Mouse (Mus musculus) liver, embryonic 11.5 days (tissue): ENCODE data around the gene Ell. TPM values are rescaled to one million over a fixed set of nuclear protein-coding genes. Genes with fewer than 3 reads are reported as not detected.

Experiments used
- ATAC-seq: fragments of 200-750 bp; cut with Nextera tagmentation; replicated peaks from 2 replicates; pipeline ENCODE4 v1.8.0; 2017; ENCODE audit warnings: moderate number of reproducible peaks, mild to moderate bottlenecking, moderate TSS enrichment, moderate library complexity; ENCODE audit not compliant: low FRiP score
- DNase-seq: peaks from one replicate; pipeline ENCODE4 v3.0.0-alpha.2; 2017; ENCODE audit warnings: low spot score
- H3K27ac ChIP-seq: fragments of 300-500 bp; sonication (generic); 2 replicates; pipeline ENCODE4 v1.5.1; 2014; ENCODE audit warnings: mild to moderate bottlenecking, low read depth, low read length, control low read depth
- H3K27me3 ChIP-seq: fragments of 300-500 bp; sonication (generic); replicated peaks from 2 replicates; pipeline ENCODE4 v1.6.1; 2014; ENCODE audit warnings: low read length, mixed read lengths; ENCODE audit not compliant: control insufficient read depth, insufficient read depth
- H3K36me3 ChIP-seq: fragments of 300-500 bp; sonication (generic); 2 replicates; pipeline ENCODE4 v1.6.1; 2014; ENCODE audit warnings: mild to moderate bottlenecking, low read length, moderate library complexity, mixed read lengths; ENCODE audit not compliant: control insufficient read depth, insufficient read depth
- H3K4me1 ChIP-seq: fragments of 300-500 bp; sonication (generic); replicated peaks from 2 replicates; pipeline ENCODE4 v1.6.1; 2014; ENCODE audit warnings: low read length, mixed read lengths; ENCODE audit not compliant: control insufficient read depth, insufficient read depth
- H3K4me2 ChIP-seq: fragments of 300-500 bp; sonication (generic); 2 replicates; pipeline ENCODE4 v1.6.1; 2014; ENCODE audit warnings: mild to moderate bottlenecking, control low read depth, moderate library complexity
- H3K4me3 ChIP-seq: fragments of 300-500 bp; sonication (generic); 2 replicates; pipeline ENCODE4 v1.5.1; 2014; ENCODE audit warnings: low read depth, low read length, control low read depth
- H3K9ac ChIP-seq: fragments of 300-500 bp; sonication (generic); 2 replicates; pipeline ENCODE4 v1.6.1; 2014; ENCODE audit warnings: low read depth, low read length, control low read depth
- H3K9me3 ChIP-seq: fragments of 300-500 bp; sonication (generic); 2 replicates; pipeline ENCODE4 v1.6.1; 2016; ENCODE audit warnings: low read length, inconsistent platforms, mixed read lengths; ENCODE audit not compliant: control insufficient read depth
- WGBS: fragments of 180-500 bp; shearing (Covaris S2); extraction: QIAGEN DNeasy Blood & Tissue Kit; methylation state at CpG from one replicate; pipeline ENCODE4 v1.1.7; 2014; 5-methylcytosine and 5-hydroxymethylcytosine counted together
- polyA plus RNA-seq: library from polyadenylated mRNA; unstranded; fragments of >200 nt; fragmentation: Nextera tagmentation; extraction: Ambion mirVana; gene quantifications from 2 replicates; pipeline ENCODE4 v1.2.1, GENCODE M21; 2014

The Ell gene
- polyA plus RNA-seq, 1 experiment from 2014 or later = 20.7 TPM

DNA sequence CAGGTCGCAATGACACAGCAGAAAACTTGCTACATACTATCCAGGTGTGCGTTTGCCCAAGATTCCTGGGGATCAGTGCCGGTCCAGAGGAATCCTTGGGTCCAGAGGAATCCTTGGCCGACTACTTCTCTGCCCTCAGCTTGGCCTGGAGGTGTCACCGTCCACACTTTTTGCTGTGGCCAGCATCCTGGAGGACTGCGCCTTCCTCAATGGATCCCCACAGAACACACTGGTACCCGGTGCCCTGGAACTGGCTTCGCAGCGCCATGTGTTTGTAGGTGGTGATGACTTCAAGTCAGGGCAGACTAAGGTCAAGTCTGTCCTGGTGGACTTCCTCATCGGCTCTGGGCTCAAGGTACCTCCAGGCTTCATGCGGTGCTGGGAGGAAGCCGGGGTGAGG is 56.6 kb downstream of the Ell start:
- 84% methylated on average over 12 of the region's 12 CpGs for WGBS
- Histone ChIP-seq H3K27me3 (no peaks in the 10 kb centered on the region), H3K36me3 (peaks cover 29% of the 10 kb centered on the region), H3K9ac (no peak overlapping the region), H3K4me3 (peak overlapping the region; percentile 62), H3K9me3 (no peaks in the 10 kb centered on the region), H3K27ac (no peak overlapping the region), H3K4me1 (peaks cover 64% of the 10 kb centered on the region), H3K4me2 (peak overlapping the region; percentile 90)
- ATAC-seq (no peak), DNase-seq (no peak)

DNA sequence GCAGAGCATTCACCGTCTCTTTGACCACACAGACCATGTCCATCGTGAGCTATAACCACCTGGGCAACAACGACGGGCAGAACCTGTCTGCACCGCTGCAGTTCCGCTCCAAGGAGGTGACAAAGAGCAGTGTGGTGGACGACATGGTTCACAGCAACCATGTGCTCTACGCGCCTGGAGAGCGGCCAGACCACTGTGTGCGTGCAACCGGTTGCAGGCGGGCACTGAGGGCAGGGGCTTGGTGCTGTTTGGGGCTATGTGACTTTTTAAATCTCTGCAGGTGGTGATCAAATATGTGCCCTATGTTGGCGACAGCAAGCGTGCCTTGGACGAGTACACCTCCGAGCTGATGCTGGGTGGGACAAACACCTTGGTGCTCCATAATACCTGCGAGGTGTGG is 57.0 kb downstream of the Ell start:
- H3K4me1 ChIP-seq = peaks cover 68% of the 10 kb centered on the region
- WGBS = 90% methylated on average over 18 of the region's 18 CpGs
- ATAC-seq (no peak), DNase-seq (no peak)
- peak overlapping the region; percentile 62; the same call in 1 of the 2 replicates for H3K4me3 ChIP-seq
- H3K9me3 ChIP-seq = no peaks in the 10 kb centered on the region
- peak overlapping the region; percentile 90 for H3K4me2 ChIP-seq
- no peaks in the 10 kb centered on the region for H3K27me3 ChIP-seq
- H3K9ac ChIP-seq = no peak overlapping the region
- H3K36me3 ChIP-seq = peaks cover 28% of the 10 kb centered on the region
- H3K27ac ChIP-seq = no peak overlapping the region

DNA sequence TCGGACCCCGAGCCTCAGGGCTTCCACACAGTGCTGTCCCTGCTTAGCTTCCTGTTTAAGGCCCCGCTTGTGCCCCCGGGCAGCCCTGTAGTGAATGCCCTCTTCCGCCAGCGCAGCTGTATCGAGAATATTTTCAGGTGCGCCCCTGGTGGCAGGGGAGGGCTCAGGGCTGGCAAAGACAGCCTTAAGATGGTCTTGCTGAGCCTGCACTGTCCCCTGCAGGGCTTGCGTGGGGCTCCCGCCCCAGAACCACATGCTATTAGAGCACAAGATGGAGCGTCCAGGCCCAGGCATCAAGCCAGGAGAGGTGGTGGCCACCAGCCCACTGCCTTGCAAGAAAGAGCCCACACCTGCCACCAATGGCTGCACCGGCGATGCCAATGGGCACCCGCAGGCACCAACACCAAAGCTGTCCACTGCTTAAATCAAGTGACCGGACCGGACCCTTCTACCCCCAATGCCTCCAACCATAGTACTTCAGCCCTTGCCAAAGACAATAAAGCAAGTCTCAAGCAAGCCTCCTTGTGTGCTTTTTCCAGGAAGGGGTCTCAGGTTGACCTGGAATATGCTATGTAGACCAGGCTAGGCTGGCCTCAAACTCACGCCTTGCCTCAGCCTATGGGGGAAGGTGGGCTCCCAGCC is 57.6 kb downstream of the Ell start:
- no peak for ATAC-seq
- Histone ChIP-seq H3K9me3 (peaks cover 2% of the 10 kb centered on the region; the same call in 1 of the 2 replicates), H3K27me3 (no peaks in the 10 kb centered on the region), H3K4me1 (peaks cover 74% of the 10 kb centered on the region), H3K4me2 (peak overlapping the region; percentile 69), H3K9ac (no peak overlapping the region), H3K36me3 (peaks cover 29% of the 10 kb centered on the region), H3K4me3 (no peak overlapping the region; the same call in 1 of the 2 replicates), H3K27ac (no peak overlapping the region)
- no peak for DNase-seq
- 85% methylated on average over 17 of the region's 17 CpGs for WGBS

DNA sequence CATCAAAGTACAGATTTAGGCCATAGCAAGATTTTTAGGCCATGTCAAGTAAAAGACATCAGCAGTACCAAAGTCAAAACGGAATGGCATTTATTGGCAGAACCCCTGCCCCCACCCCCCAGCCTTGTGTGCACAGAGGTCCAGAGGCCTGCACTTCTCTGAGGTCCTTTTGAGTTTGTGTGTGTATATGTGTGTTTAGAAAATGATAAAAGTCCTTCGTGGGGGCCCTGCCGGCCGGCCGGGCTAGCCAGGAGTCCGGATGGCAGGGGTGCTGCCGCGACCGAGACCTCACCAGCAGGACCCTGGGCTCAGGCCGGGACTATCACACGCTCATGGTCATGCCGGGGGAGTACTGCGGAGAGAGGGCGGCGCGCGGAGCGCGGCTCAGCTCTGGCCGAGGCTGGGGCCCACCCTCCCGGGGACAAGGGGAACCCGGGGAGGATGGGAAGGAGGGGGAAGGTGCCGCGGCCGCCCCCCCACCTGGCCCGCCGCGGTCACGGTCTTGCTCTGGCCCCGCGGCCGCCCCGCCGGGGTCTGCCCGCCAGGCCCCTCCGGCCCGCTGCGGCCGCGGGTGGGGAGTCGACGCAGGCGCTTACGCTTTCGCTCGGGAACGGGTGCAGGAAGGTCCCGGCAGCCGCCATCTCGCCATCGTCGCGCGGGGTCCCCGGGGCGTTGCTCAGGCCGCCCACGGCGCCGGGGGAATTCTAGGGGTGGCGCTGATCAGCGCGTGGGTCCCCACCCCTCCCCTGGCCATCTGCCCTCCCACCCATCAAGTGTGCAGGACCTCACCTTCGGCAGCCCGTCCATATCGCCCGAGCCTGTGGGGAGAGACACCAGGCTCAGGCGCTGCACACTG is 58.4 kb downstream of the Ell start:
- H3K27ac ChIP-seq = peak overlapping the region; percentile 43
- DNase-seq = peak; percentile 49
- 33% methylated on average over 52 of the region's 68 CpGs for WGBS
- peak overlapping the region; percentile 69 for H3K4me2 ChIP-seq
- H3K9ac ChIP-seq = peak overlapping the region; percentile 55
- peaks cover 3% of the 10 kb centered on the region; the same call in 1 of the 2 replicates for H3K9me3 ChIP-seq
- H3K4me1 ChIP-seq = peaks cover 79% of the 10 kb centered on the region
- H3K36me3 ChIP-seq = peaks cover 36% of the 10 kb centered on the region
- H3K4me3 ChIP-seq = peak overlapping the region; percentile 42
- ATAC-seq = no peak
- H3K27me3 ChIP-seq = no peaks in the 10 kb centered on the region

DNA sequence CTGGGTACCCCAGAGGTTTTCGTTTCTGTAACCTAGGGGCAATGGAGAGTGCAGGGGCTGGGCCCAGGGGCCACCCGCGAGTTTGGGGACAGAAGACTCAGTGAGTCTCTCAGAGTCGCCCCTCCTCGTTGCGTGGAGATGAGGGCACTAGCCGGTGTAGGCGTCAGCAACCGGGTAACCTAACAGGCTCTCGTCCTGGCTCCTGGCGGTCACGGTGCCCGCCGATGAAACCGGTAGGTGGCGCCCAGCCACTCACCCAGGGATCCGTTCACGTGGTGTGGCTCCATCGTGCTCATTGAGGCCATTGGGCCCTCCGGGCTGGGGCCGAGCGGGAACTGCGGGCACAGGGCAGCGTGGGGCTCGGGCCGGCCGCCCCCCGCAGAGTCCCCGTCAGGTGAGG is 59.0 kb downstream of the Ell start:
- peaks cover 73% of the 10 kb centered on the region for H3K4me1 ChIP-seq
- ATAC-seq = no peak

DNA sequence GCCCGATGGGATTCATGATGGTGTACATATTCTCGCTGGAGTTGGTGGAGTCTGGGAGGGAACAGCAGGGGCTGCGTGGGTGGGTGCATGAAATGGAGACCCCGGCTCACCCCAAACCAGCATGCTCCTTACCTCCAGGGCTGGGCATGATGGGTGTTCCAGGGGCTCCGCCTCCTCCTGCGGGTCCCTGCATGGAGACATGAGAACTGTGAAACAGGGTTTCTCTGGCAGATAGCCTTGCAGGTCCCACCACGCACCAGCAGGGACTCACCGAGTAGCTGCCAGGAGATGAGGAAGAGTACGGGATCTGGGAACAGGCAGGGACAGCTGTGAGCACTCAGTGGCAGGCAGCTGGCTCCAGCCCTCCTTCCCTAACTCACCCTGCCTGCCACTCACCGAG is 59.5 kb downstream of the Ell start:
- WGBS = 55% methylated on average over 10 of the region's 10 CpGs
- peaks cover 40% of the 10 kb centered on the region for H3K36me3 ChIP-seq
- peak overlapping the region; percentile 56; the same call in 1 of the 2 replicates for H3K27ac ChIP-seq
- ATAC-seq = no peak
- no peak for DNase-seq
- H3K4me3 ChIP-seq = no peak overlapping the region
- H3K4me1 ChIP-seq = peaks cover 69% of the 10 kb centered on the region
- no peaks in the 10 kb centered on the region for H3K27me3 ChIP-seq
- peak overlapping the region; percentile 69 for H3K4me2 ChIP-seq
- H3K9me3 ChIP-seq = peaks cover 3% of the 10 kb centered on the region; the same call in 1 of the 2 replicates
- H3K9ac ChIP-seq = no peak overlapping the region

More for the DNA sequence above, 59.0 kb downstream of the Ell start:
- H3K27ac ChIP-seq = peak overlapping the region; percentile 39; the same call in 1 of the 2 replicates
- peak overlapping the region; percentile 69 for H3K4me2 ChIP-seq
- H3K27me3 ChIP-seq = no peaks in the 10 kb centered on the region
- H3K9ac ChIP-seq = peak overlapping the region; percentile 55
- H3K36me3 ChIP-seq = peaks cover 40% of the 10 kb centered on the region
- peak; percentile 78 for DNase-seq
- H3K4me3 ChIP-seq = peak overlapping the region; percentile 42
- peaks cover 3% of the 10 kb centered on the region; the same call in 1 of the 2 replicates for H3K9me3 ChIP-seq
- 20% methylated on average over 29 of the region's 29 CpGs for WGBS

DNA sequence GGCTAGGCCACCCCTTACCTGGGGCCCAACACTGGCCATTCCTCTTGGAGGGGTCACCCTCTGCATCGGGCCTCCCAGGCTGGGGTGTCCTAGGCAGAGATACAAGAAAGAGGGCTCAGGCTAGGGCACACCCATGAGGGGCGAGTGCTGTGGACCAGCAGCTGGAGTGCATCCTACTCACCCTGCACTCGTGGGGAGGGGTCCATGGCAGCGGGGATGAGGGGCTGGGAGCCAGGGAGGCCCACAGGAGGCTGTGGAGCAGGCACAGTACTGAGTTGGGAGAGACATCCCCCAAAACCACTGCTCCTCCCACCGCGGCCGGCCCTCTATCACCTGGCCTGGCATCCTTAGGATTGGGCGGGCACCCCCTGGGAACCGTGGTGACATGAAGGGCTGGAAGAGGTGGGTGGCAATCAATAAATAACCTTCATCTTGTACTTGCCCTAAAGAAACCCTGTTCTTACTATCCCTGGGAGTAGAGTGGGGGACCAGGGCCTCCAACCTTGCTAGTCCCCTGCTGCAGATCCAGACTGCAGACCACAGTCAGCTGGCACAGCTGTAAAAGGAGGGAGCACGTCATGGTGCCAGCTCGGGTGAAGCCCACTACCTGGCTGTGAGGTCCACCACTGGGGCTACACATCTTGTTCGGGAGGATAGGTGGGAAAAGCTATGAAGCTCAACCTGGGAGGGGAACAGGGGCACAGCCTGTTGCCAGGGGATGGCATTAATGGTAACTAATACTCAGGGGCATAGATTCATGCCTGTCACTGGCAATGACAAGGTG is 60.4 kb downstream of the Ell start:
- Histone ChIP-seq H3K27me3 (no peaks in the 10 kb centered on the region), H3K4me2 (no peak overlapping the region), H3K9ac (no peak overlapping the region), H3K9me3 (peaks cover 3% of the 10 kb centered on the region; the same call in 1 of the 2 replicates), H3K4me3 (no peak overlapping the region), H3K36me3 (peaks cover 43% of the 10 kb centered on the region), H3K4me1 (peaks cover 68% of the 10 kb centered on the region), H3K27ac (no peak overlapping the region; the same call in 1 of the 2 replicates)
- ATAC-seq (no peak), DNase-seq (no peak)
- 86% methylated on average over 12 of the region's 12 CpGs for WGBS
